Mouse (Mus musculus): Measurements from ENCODE around the gene Hoxb8. TPM values are rescaled to one million over a fixed set of nuclear protein-coding genes. Genes with fewer than 3 reads are reported as not detected.

The Hoxb8 gene
- polyA plus RNA-seq, 1 experiment, result not detected

DNA sequence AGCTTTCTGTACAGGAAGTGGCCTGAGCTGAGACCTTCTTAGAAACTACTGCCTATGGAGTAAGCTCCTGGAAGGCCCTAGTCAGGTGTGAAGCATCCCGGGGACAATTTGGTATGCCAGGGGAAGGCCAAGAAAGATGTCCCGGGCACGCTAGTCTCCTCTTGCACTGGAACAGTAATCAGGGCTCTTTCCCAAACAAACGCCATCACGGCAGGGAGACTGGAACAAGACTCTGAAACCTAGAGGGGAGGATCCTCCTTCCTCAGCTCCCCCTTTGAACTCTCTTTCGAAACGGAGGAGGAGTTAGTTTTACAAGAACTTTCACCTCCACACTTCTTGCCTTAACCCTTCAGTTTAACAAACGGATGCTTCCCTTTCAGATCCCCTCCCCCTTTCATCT, 50.4 kb downstream of the Hoxb8 start:
- no peaks in the 10 kb centered on the region for H3K4me1 ChIP-seq (ENCODE audit: control insufficient read depth, insufficient read depth, low read length)
- H3K27ac ChIP-seq (ENCODE audit: insufficient read depth, low read length), result no peak overlapping the region
- no peak overlapping the region for H3K4me3 ChIP-seq (ENCODE audit: insufficient read depth, low read length)
- TF ChIP-seq POLR2A (IDR thresholded peaks at IDR 0.05; ENCODE audit: extremely low read depth, insufficient read depth, low read length), result no peak
- TF ChIP-seq CTCF (IDR thresholded peaks at IDR 0.05; ENCODE audit: extremely low read depth, insufficient read depth, low read length), result no peak

DNA sequence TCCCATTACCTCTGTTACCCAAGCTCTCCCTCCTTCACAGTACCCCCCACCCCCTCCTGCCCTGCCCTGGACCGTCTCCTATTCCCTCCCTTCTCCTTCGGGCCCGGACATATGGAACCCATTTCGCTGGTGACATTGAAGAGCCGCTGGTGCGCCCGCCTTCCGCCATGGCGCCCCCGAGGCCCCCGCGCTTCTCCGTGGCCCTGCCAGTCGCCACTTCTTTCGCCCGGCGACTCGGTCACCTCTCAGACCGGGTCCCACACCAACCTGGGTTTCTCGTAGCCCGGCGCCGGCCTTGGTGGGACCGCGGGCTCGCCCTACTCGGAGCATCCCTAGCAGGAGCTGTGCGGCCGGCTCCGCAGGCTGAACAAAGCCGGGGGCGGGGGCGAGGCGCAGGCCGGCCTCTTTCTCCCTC, 50.9 kb downstream of the Hoxb8 start:
- Histone ChIP-seq H3K27ac (ENCODE audit: insufficient read depth, low read length) (no peak overlapping the region), H3K4me3 (ENCODE audit: insufficient read depth, low read length) (no peak overlapping the region)
- TF ChIP-seq CTCF (IDR thresholded peaks at IDR 0.05; ENCODE audit: extremely low read depth, insufficient read depth, low read length) (no peak), POLR2A (IDR thresholded peaks at IDR 0.05; ENCODE audit: extremely low read depth, insufficient read depth, low read length) (no peak)

DNA sequence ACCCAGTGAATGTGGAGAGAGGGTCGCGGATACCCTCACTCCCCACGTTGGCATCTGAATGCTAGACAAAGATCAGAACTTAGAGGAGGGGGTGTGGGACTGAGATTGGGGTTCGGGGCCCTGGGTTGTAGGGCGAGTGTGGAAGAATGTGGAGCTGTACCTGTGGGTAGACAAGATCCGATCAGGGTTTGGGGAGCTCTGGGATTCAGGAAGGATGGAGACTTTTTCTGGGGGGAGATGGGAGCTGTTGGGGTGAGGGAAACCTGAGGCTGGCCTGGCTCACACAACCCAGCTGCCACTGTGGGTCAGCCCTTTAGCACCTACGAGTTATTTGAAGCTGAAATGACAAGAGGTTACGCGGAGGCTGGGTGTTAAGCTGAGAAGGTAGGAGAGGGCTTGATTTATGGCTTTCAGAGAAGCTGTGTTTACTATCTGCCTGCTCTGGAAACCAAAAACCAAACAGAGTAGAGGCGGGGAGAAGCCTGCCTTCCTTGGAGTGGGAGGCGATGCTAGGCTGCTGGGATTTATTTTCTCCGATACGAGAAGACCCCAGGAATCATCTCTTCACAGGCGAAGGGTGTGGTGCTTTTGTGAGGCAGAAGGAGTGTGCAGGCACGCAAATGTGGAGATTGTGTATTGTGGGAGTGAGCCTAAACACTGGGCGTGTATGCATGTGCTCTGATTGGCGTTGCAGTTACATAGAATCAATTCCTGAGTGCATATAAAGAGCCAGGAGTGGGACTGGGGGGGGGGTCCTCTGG, 51.7 kb downstream of the Hoxb8 start:
- Histone ChIP-seq H3K4me3 (ENCODE audit: insufficient read depth, low read length) (no peak overlapping the region), H3K27ac (ENCODE audit: insufficient read depth, low read length) (no peak overlapping the region), H3K4me1 (ENCODE audit: control insufficient read depth, insufficient read depth, low read length) (no peaks in the 10 kb centered on the region)
- TF ChIP-seq CTCF (IDR thresholded peaks at IDR 0.05; ENCODE audit: extremely low read depth, insufficient read depth, low read length) (no peak), POLR2A (IDR thresholded peaks at IDR 0.05; ENCODE audit: extremely low read depth, insufficient read depth, low read length) (no peak)

More for the DNA sequence above, 50.9 kb downstream of the Hoxb8 start:
- no peaks in the 10 kb centered on the region for H3K4me1 ChIP-seq (ENCODE audit: control insufficient read depth, insufficient read depth, low read length)

DNA sequence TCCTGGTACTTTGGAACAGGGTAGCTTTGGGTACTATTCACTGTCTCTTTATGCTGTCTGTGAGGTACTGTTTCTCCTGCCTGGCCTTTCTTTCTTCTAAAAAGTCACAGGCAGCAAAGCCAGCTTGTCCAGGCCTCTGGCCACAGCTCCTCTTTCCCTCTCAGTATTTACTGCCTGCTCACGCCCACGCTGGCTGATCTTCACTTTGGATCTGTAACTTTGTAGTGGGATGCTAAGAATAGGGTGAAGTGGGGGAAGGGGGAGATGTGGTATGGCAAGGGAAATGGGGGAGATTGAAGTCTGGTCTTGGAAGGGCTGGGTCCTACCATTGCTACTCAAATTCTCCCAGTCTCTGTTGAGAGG, 52.3 kb downstream of the Hoxb8 start:
- Histone ChIP-seq H3K4me3 (ENCODE audit: insufficient read depth, low read length) (no peak overlapping the region), H3K4me1 (ENCODE audit: control insufficient read depth, insufficient read depth, low read length) (no peaks in the 10 kb centered on the region), H3K27ac (ENCODE audit: insufficient read depth, low read length) (no peak overlapping the region)
- no peak for TF ChIP-seq POLR2A (IDR thresholded peaks at IDR 0.05; ENCODE audit: extremely low read depth, insufficient read depth, low read length)
- TF ChIP-seq CTCF (IDR thresholded peaks at IDR 0.05; ENCODE audit: extremely low read depth, insufficient read depth, low read length), result no peak

Other genes with a start within 250 kb of the Hoxb8 start
- 94.2 and 96.9 TPM in 2 replicates for gene Snf8, start 247.0 kb upstream of the Hoxb8 start, polyA plus RNA-seq (2012; rRNA removed)
- 47.7 and 49.4 TPM in 2 replicates for gene Ube2z, start 216.5 kb upstream of the Hoxb8 start, polyA plus RNA-seq (2012; rRNA removed)
- gene Atp5g1, start 206.2 kb upstream of the Hoxb8 start, polyA plus RNA-seq (2012; rRNA removed), result 448 and 494 TPM in 2 replicates
- gene Calcoco2, start 169.9 kb upstream of the Hoxb8 start, polyA plus RNA-seq (2012; rRNA removed), result not detected in 2 replicates
- 0.15 and 0.27 TPM in 2 replicates for gene Ttll6, start 148.1 kb upstream of the Hoxb8 start, polyA plus RNA-seq (2012; rRNA removed)
- gene Hoxb13, start 87.6 kb upstream of the Hoxb8 start, polyA plus RNA-seq (2012; rRNA removed), result not detected in 2 replicates
- gene Hoxb9, start 10.4 kb upstream of the Hoxb8 start, polyA plus RNA-seq (2012; rRNA removed), result not detected in 2 replicates
- not detected in 2 replicates for gene Hoxb7, start 4.7 kb downstream of the Hoxb8 start, polyA plus RNA-seq (2012; rRNA removed)
- not detected in 2 replicates for gene Hoxb6, start 10.6 kb downstream of the Hoxb8 start, polyA plus RNA-seq (2012; rRNA removed)
- gene Hoxb5, start 21.4 kb downstream of the Hoxb8 start, polyA plus RNA-seq (2012; rRNA removed), result not detected in 2 replicates
- gene Hoxb4, start 36.4 kb downstream of the Hoxb8 start, polyA plus RNA-seq (2012; rRNA removed), result 0.04 TPM in 1 of 2 replicates, not detected in the other
- gene Hoxb3, start 41.4 kb downstream of the Hoxb8 start, polyA plus RNA-seq (2012; rRNA removed), result not detected in 2 replicates
- not detected in 2 replicates for gene Hoxb2, start 68.6 kb downstream of the Hoxb8 start, polyA plus RNA-seq (2012; rRNA removed)
- not detected in 2 replicates for gene Hoxb1, start 83.8 kb downstream of the Hoxb8 start, polyA plus RNA-seq (2012; rRNA removed)
- 3.0 and 3.4 TPM in 2 replicates for gene Skap1, start 182.7 kb downstream of the Hoxb8 start, polyA plus RNA-seq (2012; rRNA removed)

Data from cortical plate, adult 2 months (tissue).